Mouse (Mus musculus) limb, embryonic 15.5 days (tissue): Measurements from ENCODE around the gene Iqcg. TPM values are rescaled to one million over a fixed set of nuclear protein-coding genes. Genes with fewer than 3 reads are reported as not detected.

Experiments
- microRNA counts: library from miRNA; unstranded; fragments of <30 nt; microRNA quantifications from one replicate; lab custom pipeline; 2016
- microRNA-seq: library from miRNA; unstranded; fragments of <30 nt; microRNA quantifications from one replicate; pipeline ENCODE4, GENCODE M21; 2016
- polyA plus RNA-seq: library from polyadenylated mRNA; unstranded; fragments of >200 nt; fragmentation: Nextera tagmentation; extraction: Ambion mirVana; gene quantifications from 2 replicates; pipeline ENCODE4 v1.2.1, GENCODE M21; 2015

Gene Iqcg
- polyA plus RNA-seq, 1 experiment from 2014 or later = 2.0 TPM

MicroRNAs encoded within 50 kb of the gene (microRNA counts, 519-probe panel; counts per million panel counts)
- microRNA mmu-miR-1947 (lab: Ali Mortazavi, UCI) = not detected

Small RNA genes lying within 50 kb of the gene (microRNA-seq; reads per million reads assigned to microRNA genes)
- not detected for gene Gm22231
- gene Mir1947 = 2.0 reads per million, percentile 1 among the genes with 10 or more reads in this experiment

Other genes starting within 250 kb of the Iqcg start
- gene Smbd1, start 245.7 kb downstream of the Iqcg start, polyA plus RNA-seq = not detected in 2 replicates
- 102 TPM in 2 replicates for gene Fyttd1, start 178.7 kb downstream of the Iqcg start, polyA plus RNA-seq
- gene Rubcn, start 178.5 kb downstream of the Iqcg start, polyA plus RNA-seq = 22.7 and 24.2 TPM in 2 replicates
- 23.1 TPM in 2 replicates for gene Lrch3, start 142.1 kb downstream of the Iqcg start, polyA plus RNA-seq
- 774 and 915 TPM in 2 replicates for gene Rpl35a, start 235 bp upstream of the Iqcg start, polyA plus RNA-seq
- gene Lmln, start 6.3 kb upstream of the Iqcg start, polyA plus RNA-seq = 1.7 and 1.8 TPM in 2 replicates
- 15.6 and 16.0 TPM in 2 replicates for gene Osbpl11, start 128.9 kb upstream of the Iqcg start, polyA plus RNA-seq
- gene Snx4, start 195.2 kb upstream of the Iqcg start, polyA plus RNA-seq = 84.3 and 89.8 TPM in 2 replicates